Mouse (Mus musculus) urinary bladder, postnatal 14 days (tissue): ENCODE data around the gene Itpa.

ENCODE experiments used
- DNase-seq: peaks from one replicate; pipeline ENCODE4 v3.0.0; 2021; ENCODE audit warnings: low spot score

The Itpa gene

DNA sequence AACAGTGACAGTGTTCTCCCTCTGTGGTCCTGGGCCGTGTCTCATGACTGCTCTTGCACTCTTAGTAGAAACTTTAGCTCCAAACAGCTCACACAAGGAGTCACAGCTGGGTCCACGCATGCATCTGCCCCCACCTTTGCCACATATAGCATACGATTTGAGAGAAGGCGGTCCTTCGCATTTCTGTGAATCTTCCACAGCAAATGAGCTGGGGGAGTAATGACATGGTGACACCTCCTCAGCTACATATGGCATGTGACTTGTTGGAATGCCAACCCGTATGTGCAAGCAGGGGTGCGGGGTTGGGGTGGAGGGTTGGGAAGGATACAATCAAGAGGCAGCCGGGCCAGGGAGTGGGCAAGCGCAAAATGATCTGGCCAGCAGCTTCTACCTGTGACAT is 10.9 kb upstream of the Itpa start:
- no peak for DNase-seq

DNA sequence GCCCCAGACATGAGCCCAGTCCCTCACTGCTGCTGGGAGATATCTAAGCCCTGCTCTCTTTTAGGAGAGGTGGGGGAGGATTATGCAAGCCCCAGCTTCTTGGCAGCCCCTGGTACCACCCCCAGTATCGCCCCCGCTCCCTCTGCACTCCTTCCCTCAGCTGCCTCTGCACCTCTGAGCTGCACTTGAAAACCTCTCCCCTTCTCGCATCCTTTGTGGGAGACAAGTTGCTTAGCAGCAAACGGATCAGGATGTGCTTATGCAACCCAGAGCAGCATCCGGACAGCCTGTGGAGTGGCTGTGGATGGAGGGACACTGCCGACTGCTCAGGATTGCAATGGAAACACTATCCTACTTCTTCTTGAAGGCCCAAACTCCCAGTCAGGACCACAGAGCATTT is 9.9 kb upstream of the Itpa start:
- DNase-seq = no peak

DNA sequence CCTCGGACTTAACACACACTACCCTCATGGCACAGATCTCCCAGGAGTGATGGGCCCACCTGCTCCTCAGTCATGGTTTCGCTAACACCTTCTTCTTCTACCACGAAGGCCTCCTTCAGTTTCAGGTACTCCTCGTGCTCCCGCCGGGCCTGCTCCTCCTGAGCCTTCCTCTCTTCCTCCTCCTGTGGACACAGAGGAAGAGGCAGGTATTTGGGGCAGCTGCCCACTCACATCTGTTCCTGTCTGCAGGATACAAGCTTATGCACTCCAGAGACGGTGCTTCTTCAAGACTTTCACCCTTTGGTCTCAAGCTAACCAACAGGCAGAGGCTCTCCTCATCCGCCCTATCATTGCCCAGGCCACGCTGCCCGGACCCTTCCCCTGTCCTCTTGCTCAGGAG is 8.9 kb upstream of the Itpa start:
- DNase-seq = no peak

DNA sequence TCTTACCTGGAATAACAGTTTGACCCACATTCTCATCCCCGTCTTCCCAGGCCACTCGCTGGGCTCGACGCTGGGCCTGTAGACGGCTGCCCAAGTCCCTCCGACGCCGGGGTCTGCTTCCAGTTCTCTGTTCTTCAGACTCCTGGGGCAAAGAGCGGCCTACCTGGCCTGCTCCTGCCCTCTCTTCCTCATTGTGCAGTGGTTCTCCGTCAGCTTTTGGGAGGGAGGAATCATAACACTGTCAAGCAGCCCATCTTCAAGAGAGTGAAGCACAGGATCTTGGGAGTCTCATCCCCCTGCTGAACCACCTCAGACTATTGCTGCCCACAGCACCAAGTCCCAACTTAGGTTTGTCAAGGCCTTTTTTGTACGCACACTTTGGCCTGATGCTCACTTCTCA is 4.1 kb upstream of the Itpa start:
- no peak for DNase-seq

DNA sequence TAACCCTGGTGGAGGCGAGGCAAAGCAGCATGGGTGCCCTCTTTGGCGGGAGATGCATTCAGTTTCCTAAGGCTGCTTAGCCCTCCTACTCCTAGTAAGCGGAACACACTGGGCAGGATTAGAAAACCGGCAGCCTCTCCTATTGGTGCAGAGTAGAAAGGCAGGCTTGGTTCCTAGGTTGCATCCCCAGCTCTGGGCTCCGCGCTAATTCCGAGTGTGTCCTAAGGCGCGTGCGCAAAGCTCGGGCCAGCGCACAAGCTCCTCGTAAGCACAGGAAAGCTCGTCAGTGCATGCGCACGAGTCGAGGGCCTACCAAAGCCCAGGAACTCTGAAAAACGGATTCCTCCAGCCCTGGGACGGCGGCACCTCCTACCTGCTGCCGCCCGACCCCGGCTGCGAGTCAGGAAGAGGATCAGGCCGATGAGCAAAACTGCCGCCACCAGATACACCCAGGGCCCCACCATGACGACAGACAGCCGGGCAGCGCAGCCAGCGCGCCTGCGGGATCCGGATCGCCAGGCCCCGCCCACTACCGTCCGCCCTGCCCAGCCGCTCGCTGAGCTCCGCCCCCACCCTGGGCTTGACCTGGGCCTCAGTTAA is 3.2 kb upstream of the Itpa start, which contains the start of gene Ddrgk1:
TSS of gene Ddrgk1 (minus strand) at position 558 of the 600 bp plus-strand sequence.
- DNase-seq = peak; percentile 91

DNA sequence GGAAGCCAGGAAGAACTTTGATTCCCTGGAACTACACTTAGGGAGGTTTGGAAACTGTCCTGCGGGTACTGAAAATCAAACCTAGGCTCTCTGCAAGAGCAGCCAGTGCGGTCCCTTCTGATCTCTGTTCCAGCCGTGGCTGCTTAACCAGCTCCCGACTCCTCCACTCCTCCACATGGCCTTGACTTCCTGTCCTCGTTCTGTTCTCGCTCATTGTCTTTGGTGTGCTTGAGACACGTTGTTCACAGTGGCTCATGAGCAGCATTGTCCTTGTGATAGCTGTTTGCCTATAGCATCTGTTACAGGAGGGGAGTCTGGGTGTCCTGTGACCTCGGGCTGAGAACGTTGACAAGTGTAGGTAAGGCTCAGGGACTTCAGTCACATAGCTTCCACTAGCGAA is 9.8 kb downstream of the Itpa start:
- no peak for DNase-seq

DNA sequence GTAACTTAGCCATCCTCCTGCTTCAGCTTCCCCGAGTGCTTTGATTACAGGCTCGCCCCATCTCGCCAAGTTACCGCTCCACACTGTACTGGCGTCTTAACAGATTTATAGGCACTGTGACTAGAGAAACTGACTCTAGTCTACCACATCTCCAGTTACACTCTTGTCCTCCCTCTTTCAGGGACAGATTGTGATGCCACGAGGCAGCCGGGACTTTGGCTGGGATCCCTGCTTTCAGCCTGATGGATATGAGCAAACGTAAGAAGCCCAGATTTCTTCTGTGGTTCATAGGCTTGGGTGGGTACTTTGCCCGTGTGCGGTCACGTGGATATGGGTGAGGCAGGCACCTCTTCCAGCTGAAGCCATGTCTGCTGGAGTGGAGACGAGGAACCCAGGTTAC is 11.7 kb downstream of the Itpa start:
- no peak for DNase-seq

DNA sequence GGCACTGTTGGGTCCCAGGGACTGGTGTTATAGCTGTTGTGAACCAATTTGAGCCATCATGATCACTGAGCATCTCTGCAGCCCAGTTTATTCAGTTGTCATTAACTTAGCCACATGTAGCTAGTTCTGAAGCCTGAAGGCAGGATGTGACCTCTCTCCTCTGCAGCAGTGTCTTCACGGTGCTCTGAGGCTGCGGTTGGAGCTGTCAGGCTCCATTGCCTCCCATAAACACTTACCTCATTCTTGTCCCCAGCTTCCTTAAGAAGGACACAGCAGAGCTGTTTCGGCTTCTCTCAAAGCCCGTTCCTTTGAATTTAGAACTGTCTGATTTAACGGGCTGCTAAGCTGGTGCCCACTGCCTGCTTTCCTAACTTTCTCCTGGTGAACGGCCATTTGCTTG is 12.5 kb downstream of the Itpa start:
- no peak for DNase-seq

DNA sequence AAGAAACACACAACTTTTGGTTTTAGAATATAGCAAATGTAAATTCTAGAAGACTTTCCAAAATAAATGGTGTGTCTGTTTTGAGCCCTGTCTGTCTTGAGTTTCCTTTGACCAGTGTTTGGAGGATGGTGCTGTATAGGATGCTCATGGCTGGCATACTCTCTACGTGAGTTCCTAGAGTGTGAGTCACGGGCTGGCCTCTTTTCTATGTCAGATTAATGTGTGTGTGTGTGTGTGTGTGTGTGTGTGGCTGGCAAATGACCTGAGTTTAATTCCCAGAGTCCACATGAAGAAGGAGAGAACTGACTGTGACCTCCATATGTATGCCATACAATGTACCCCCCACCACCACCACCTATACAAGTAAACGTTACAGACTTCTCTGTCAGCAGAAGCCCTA is 14.1 kb downstream of the Itpa start:
- DNase-seq = no peak

DNA sequence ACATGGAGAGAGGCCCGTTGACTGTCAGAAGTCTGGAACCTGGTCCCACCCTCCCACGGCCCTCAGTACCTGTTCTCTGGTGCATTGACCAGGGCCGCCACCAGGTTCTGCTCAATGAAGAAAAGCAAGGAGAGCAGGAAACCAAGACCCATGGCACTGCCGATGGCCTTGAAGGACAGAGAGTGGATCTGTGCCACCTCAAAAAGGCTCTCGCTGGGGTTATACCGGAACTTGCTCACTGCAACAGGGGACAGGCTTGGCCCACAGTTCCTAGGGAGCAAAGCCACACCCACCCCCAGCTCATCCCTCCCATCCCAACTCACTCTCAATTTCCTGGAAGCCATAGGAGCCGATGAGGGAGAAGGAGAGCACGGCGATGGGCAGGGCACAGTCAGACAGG is 18.0 kb downstream of the Itpa start:
- no peak for DNase-seq

DNA sequence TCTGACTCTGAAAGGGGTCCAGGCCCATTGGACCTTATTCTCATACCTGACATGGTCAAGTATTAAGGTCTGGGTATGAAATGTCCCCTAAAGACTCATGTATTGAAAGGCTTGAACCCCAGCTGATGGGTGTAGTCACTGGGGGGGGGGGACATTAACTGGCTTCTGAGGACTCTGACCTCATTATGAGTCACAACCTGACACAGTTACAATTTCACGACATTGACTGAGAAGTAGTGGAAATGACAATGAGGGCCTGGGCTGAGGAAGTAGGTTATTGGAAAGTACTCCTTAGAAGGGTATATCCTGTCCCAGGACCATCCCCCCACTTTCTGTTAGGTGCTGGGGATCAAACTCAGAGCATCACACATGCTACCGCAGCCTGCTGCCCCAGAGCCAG is 21.6 kb downstream of the Itpa start:
- DNase-seq = no peak

DNA sequence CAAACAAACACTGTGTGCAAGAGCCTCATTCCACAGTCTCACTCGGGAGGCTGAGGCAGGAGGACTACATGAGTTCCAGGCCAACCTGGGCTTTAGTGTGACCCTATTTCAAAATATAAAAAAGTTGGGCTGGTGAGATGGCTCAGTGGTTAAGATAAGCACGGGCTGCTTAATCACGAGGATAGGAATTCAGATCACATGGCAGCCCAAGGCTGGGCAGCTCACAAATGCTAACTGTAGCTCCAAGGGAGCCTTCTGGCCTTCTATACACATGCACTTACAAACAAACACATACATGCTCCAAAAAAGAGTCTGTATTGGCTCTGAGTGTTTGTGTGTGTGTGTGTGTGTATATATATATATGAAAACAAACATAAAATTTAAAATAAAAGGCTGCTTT is 26.2 kb downstream of the Itpa start:
- DNase-seq = no peak

DNA sequence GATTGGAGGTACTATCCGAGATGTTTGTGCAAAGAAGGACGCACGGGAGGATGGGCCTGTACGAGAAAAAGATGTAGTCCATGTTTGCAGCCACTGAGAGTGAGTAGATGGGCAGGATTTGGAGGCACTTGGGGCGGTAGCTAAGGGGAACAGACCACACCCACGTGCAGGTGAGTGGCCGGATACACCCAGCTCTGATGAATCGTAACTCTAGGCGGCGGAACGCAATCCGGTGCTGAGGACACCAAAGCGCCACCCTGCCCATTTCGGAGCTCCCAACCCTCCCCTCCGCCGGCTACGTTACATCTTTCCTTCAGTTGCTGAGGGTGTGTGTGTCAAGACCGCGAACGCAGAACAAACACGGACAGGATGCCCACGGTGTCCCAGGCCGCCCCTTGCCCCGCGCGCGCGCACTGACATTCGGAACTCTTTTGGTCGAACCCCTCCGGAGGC is 29.3 kb downstream of the Itpa start:
- peak; percentile 25 for DNase-seq

DNA sequence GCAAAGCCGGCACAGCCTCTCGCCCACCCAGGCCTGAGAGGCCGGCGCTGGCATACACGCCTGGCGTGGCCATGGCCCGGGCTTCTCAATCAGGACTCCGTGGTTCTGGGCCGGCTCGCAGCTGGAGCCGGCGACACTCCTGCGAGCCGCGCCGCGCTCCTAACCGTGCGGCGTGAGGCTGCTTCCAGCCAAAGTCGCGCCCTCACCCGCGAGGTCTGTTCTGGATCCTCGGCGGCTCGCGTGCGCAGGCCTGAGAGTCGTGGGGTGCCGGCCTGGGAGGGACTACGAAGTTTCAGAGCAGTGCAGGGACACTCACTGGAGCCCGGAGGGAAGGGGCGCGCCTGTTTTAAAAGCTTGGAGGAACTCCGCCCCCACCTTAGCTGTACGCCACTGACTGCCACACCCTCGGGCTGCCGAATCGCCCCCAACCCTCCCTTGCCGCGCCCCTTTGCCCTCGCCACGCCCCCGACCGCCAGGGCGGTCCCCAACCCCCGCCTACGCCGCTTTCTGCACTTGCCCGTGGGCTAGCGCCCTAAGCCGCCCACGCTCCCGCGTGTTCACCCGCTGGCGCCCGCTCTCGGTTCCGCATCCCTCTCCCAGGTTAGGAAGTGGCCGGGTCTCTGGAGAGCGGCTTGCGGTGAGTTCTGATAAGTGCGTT is 29.9 kb downstream of the Itpa start, which contains the start of gene Slc4a11:
TSS of gene Slc4a11 (minus strand) at position 367 of the 658 bp plus-strand sequence.
- peak; percentile 59 for DNase-seq

DNA sequence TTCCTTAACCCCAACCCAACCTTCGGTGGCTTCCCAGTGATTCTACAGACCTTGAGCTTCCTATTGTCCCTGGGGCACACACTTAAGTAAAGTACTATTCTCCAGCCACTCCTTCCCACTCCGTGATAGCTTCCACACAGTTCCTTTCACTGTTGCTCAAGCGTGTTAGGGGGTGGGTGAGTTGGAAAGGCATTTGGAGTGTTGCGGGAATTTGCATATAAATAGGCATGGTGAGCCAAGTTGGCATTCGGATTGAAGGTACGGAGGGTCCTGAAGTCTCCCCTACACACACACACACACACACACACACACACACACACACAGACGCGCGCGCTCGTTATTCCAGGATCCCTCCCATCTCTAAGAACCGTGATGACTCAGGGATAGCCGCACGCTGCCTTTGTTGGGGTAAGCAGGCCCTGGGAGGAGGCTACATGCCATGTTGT is 30.4 kb downstream of the Itpa start:
- DNase-seq = no peak

DNA sequence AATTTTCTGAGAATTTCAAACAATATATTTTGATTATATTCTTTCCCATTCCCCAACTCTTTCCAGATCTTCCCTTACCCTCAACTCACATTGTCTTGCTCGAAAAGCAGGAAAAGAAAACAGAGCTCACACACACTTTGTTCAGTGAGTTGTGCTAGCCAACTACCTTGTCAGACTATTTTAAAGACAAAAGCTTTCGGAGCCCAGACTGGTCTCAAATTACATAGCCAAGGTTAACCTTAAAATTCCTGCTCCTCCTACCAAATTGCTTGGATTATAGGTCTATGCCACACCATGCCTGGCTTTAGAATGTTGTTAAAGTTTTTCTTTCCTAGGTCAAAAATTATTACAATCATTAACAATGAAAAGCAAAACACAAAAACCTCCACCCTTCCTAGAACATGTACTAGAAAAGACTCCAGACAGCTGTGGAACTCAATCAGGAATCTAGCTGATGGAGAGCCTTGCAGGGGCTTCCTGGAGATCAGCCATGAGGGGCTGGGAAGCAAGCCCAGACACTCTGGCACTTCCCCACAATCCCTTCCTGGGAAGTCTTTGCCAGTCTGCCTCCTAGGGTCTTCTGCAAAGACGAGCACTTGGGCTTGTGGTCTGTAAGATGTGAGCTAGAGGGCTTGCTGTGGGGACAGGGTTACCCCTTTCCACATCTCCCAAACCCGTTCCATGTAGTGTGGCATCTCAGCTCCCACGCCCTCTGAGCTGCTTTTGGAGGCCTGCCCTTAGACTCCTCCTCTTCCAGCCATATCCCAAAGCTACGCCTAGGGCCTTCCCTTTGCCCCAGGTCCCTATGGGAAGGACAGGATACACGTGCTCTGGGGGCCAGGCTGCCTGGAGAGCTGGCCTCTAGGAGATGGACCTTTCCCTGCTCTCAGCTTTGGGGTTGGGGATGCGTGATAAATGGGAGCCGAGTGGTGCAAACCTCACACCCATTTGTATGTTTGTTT is 36.9 kb downstream of the Itpa start:
- DNase-seq = no peak

DNA sequence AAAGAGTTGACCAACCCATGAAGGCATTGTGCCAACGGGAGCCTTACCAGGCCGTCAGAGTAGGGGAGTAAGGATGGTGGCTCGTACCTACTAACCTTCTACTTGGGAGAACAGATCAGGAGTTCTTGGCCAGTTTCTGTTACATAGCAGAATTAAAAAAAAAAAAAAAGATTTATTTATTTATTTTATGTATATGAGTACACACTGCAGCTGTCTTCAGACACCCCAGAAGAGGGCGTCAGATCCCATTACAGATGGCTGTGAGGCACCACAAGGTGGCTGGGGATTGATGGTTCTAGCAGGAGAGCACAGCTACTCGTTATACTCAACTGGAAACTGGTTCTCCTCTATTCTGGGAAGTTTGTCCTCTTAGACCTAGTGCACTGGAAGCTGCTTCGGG is 37.8 kb downstream of the Itpa start:
- no peak for DNase-seq

DNA sequence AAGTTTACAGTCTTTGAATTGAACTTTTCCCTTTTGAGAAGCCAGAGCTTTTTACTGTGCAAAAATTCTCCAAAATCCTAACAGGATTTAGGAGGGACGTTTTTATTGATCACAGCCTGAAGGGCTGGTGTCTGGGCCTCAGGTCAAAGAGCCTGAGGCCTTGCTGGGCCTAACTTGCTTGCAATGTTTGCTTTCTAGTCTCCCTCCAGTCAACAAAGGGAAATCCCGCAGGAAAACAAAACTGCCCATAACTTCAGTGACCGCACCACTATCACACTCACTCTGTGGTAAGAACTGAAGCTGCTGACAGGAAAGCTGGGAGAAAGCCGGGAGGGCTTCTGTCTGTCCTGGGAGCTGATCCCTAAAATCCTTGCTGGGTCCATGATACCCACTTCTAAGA is 39.2 kb downstream of the Itpa start:
- no peak for DNase-seq

DNA sequence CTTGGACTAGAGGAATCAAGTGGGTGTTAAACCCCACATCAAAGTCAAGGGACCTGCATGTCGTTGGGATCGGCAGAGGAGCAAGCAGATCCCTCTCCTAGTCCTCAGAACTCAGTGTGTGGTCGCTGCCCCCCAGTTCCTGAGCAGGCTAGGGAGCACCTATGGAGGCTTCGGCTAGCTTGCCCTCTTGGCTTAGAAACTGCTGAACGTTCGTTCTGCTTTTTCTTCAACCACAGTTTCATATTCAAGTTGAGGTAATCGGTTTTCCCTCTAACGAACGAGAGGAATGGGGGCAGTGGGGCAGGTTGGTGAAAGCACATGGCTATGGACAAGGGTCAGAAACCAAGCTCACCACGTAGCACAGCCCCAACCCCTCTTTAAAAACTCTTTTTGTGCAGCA is 39.6 kb downstream of the Itpa start:
- no peak for DNase-seq

DNA sequence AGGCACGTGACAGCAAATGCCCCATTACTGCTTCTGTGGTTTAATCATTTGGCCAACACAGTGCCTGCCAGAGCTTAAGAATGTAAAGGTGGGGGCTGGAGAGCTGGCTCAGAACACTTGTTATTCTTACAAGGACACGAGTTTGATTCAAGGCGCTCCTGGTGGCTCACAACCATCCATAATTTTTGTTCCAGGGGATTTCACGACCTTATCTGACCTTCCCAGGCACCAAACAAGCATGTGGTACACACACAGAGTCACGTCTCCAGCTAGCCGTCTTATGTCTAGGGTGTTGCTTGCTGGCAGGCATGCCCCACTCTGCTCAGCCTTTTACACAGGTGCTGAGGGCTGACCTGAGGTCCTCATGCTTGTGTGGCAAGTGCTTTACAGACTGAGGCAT is 50.5 kb downstream of the Itpa start:
- no peak for DNase-seq

DNA sequence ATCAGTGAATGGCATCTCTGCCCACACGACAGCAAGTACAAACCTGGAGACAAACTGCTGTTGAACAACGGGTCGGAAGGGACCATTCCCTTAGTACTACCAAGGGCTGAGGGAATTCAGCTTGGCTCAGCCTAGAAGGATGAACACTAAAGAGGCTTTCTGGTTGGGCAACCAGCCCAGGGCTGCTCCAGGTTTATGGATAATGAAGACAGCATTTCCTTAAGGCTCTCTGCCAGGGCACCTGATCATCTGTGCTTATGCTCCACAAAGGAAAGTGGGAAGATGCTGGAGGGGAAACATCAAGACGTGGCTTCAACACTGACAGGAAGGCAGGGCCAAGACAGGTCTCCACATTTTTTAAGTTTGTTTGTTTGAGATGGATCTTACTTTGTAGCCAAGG is 57.0 kb downstream of the Itpa start:
- no peak for DNase-seq

DNA sequence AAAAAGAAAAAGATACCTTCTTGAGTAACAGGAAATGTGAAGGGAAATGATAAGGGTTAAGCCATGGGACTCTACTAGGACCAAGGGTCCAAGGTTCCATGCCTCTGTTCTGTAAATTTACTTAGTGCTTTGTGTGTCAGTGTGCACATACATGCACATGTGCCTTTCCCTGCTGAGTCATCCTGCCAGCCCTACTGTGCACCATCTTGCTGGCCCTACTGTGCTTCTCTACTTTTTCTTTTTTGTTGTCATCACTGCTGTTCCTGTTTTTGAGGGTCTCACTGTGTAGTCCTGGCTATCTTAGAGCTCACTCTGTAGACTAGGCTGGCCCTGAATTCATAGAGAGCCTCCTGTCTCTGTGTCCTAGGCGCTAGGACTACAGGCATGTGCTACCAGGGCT is 60.3 kb downstream of the Itpa start:
- DNase-seq = no peak
